Mouse (Mus musculus) cerebellum, adult 9-10 months (tissue): Measurements from ENCODE around the gene Slc39a7.
"Not testable (repeated sequence)": the region's sequence is repeated elsewhere in the genome, so short reads cannot be mapped to it uniquely, and the experiment has no call there.

Source experiments
- DNase-seq: peaks from one replicate; pipeline ENCODE4 v3.0.0; 2022

Slc39a7 gene

DNA sequence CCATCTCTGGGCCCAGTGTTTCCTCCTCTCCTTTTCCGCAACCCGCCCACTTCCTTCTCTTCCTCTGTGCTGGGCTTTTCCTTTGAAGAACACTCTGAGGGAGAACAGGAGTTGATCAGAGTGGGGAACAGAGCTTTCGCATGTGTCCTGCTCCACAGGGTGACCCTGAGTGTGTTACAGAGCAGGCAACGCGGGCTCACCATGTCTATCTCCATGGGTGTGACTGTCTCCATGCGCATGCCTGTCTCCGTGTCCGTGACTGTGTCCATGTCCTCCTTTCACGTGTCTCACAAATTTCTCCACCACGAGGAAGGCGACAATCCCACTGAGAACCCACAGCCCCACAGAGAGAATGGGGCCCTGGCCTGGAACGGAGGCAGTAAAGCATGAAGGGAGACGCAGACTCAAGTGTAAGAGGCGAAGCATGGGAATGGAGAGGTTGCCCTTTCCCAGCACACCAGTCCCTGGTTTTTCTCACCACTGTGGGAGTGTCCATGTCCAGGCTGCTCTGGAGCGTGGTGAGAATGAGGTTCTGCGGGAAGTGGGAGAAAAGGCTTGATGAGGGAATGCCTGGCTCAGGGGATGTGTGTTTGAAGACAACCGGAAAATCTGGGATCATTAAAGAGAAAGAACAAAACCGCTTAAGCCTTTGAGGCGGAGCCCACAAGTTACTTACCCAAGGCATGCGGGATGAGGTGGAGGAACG lies 1.4 kb downstream of the Slc39a7 start:
- DNase-seq: peak; percentile 46

DNA sequence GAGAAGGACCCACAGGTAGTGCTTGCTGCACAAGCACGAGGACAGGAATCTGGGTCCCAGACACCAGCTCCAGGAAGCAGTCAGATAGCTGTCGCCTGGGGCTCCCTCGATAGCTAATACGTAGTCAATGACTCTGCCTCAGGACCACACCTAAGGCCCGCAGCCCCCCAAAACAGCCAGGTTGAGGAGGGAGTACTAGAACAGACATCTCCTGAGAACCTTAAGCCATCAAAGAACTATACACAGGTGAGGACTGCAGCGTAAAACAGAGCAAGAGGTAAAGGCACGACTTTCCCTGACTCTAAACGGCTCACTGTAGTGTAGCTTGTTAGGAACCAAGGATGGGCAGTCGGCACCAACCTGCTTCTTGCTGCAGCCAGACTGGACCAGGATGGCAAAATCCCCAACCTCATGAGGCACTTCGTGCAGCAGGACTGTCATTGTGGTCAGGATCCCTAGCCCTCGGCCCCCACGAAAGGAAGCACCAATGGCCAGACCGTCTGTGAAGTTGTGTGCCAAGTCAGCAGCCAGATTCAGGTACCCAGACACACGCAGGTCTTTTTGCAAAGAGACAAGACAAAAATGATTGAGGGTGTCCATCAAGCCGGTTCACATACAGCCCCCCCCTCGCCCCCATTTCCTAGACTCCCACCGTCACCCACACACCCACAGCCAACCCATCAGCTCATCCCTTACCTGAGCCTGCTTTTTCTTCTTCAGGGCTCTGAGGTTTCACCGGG lies 2.2 kb downstream of the Slc39a7 start:
- peak; percentile 54 for DNase-seq

DNA sequence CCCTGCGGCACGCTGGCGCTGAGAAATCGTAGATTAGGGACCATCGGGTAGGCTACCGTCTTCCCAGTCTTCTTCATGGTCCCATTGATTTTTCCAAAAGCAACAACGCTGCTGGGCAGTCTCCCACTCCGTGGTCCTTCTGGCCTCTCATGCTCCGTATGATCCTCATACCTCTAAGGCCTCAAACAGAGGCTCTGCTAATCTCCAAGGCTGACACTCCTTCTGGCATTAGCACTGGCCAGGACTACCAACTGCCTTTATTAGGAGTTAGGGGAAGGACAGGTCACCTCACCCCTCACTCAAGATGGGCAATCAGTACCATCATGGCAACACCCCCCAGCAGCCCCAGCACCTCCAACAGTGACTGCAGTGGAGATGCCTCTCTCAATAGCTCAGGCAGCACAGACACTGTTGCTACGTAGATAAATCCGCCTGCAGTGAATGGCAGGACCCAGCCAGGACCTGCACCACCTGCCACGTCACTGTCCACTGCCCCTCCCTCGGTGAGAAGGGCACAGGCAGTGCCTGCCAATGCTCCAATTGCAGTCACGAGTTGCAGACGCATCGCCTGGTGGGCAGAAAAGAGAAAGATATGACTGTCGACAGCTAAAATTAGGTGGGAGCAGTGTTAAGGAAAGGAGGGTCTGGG lies 2.9 kb downstream of the Slc39a7 start:
- DNase-seq: no peak

DNA sequence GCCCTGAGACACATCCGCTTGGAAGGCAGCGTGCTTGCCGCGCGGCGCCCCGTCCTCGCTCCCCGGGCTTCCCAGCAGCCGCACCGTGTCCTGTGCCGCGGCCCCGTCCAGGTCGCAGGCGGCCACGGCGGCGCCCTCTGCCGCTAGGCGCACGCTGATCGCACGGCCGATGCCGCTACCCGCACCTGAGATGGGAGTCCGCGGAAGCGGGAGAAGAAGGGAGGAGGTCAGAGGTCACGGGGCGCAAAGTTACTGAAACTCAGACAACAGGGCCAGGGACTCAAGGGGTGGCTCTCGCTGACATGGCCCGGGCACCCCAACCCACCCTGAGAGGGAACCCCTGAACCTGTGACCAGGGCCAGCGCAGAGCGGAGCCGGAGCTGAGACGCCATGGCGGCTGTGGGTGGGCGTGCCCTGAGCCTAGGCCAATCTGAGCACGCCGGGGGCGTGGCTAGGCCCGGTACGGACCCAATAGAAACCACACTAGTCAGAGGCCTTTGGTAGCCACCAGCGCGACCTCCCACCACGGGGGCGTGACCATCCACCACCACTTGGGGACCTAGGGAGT lies 3.7 kb downstream of the Slc39a7 start, which contains the start of gene H2-Ke6:
H2-Ke6 (minus strand) TSS at position 405 of the 568 bp plus-strand sequence.
- DNase-seq: peak; percentile 92

DNA sequence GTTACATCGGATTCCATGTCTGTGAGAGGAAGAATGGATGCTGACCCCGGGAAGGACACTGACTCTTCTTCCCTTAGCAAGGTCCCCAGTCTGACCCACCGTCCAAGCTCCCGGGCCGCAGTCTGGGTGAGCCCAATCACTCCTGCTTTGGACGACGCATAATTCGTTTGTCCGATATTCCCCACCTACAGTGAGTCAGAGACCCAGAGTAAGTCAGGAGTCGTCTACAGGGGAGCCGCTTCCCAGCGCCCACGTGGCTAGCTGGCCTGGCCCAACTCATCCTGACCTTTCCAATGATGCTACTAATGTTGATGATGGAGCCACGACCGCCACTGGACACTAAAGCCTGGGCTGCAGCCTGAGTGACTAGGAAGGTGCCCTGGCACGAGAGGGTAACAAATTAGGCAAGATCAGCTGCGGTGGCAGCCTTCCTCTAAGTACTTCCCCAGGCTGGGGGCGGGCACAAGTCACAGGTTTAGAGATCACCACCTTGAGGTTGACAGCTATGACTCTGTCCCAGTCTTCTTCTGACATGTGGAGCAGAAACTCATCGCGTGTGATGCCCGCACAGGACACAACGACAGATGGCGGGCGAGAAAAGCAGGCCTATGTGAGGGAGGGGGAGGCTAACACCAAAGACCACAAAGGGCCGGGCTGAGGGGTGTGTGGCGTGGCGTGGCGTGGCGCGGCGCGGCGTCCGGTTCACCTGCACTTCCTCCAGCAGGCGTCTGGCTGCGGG lies 4.4 kb downstream of the Slc39a7 start:
- DNase-seq: peak; percentile 63

DNA sequence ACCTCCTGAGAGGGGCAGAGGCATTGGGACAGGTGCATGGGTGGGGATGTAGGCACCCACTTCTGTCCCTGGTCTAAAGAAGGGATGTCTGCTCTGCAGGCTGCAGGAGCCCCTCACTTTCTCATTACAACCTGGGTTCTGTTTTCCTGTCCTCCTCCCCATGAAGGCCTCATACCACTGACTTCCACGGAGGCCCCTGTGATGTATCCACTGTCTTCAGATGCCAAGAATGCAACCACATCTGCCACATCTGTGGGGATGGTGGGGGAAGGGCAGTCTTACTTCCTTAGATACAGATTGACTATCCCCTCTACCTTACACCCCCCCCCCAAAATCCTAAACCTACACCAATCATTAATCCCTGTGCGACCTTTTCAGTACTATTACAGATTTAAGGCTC lies 5.3 kb downstream of the Slc39a7 start:
- no peak for DNase-seq

DNA sequence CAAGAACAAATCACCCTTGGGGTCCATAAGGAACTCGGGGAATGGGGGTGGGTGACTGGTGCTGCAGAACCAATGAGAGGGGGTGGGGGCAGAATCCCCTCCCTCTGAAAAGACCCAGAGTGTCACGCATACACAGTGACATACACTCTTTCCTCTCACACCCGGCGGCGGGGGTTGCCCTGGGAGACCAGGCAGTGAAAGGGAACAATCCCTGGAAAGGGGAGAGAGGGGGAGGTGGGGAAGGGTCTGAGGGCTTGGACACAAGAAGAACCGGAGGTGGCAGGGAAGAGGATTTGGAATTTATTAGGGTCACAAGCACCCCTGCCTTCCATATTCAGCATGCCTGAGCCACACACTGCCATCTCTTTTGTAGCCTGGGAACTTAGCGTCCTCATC lies 5.7 kb downstream of the Slc39a7 start:
- peak; percentile 63 for DNase-seq

DNA sequence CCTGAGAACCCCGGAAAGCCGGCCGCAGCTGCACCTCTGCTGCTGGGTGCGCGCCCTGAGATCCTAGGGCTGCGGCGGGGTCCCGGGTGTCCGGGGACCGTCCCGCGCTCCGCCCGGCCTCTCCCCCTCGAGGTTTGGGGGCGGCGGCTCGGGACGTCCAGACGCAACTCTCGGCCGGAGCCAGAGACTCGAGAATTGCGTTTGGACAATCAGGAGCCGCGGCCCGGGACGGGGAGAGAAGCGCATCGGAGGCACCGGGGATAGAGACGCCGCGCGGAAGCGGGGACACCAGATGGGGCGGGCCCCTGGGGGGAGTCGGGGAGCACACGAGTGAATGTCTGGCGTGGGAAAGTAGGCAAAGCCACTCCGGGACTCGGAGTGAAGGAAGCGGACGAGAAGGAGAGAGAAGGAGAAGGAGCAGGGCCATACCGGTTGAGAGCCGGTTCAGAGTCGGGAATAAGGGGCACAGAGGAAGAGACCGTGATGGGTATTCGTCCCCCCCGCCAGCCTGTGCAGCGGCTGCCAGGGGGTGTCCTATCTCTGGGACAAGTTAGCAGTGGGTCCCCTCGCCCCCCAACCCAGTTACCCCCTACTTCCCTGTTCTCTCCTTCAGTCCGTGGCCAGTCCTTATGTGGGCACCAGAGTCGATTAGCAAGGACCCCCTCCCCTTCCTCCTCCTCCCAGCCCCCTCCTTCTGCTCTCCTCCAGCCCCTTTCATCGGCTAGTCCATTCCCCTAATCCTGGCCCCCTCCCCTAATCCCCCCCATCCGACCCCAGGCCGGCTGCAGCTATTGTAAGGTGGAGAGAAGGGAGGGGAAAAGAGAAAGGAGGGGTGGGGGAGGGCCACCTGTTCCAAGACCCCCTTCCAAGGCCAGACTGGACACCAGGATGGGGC lies 6.4 kb downstream of the Slc39a7 start:
- peak; percentile 38 for DNase-seq

DNA sequence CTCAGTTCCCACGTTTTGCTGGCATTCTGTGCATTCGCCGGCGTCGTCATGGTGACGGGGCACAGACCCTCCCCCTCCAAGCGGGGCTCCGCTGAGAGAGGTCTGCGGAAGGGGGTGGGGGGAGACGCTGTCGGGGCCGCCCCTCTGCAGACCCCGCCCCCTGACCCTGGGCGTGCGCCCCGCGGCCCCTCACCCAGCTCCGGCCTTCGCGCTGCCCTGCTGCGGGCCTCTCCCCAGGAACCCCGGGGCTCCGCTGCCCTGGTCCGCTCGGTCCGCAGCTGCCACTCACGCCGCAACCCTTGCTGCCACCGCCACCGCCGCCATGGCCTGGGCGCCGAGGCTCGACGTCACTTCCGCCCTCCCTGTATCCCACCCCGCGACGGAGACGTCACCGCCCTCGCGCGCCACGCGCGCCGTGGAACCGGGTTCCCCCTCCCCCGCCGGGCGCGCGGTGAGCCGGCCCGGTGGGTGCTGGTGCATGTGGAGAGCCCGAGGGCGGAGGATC lies 7.1 kb downstream of the Slc39a7 start, which contains the start of gene Ring1:
Ring1 (minus strand) TSS at position 364 of the 505 bp plus-strand sequence.
- DNase-seq: peak; percentile 85

DNA sequence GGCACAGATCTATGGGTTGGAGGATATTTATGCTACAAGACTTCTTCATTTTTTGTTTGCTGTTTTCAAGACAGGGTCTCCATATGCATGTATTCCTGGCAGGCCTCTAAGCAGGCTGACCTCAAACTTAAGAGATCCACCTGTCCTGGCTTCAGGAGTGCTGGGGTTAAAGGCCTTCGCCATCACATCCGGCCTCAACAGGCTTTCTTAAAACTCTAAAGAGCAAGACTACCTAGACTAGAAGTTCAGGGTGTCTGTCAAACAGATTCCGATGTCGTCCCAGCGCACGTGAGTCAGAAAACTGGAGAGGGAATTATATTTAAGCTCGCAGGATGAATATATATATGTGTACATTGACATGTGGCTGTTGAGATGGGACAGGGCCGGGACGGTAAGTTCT lies 7.8 kb downstream of the Slc39a7 start:
- DNase-seq: peak; percentile 40

DNA sequence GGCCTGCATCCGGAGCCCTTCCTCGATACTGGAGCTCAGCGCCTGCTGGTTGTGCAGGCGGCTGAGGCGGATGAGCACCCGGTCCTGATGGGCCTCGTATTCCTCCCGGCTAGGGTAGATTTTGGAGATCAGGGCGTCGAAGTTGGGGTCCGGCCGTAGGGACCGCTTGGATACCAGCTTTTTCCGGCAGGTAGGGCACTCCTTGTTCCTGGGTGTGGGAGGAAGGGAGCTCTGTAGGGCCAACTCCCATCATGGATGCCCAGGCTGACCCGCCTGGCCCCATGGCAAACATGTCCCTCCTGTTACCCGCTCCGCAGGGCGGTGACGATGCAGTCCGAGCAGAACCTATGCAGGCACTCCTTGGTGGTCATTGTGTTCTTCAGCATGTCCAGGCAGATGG lies 8.5 kb downstream of the Slc39a7 start:
- DNase-seq: peak; percentile 47

DNA sequence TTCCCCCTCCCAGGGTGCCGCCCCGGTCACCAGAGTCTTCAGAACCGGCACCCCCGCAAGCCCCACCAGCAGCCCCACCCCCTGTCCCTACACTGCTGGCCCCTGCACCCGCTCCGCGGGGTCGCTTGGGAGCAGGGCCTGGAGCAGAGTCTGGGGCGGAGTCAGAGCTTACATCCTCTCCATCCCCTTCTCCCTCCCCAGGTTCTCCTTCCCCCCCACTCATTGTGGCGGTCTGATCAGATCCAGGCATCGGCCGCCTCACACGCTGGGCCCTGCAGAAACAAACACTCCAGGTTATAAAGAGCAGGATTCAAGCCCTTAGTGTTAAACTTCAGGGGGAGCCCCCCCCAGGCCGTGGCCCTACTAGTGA lies 9.1 kb downstream of the Slc39a7 start:
- peak; percentile 23 for DNase-seq

DNA sequence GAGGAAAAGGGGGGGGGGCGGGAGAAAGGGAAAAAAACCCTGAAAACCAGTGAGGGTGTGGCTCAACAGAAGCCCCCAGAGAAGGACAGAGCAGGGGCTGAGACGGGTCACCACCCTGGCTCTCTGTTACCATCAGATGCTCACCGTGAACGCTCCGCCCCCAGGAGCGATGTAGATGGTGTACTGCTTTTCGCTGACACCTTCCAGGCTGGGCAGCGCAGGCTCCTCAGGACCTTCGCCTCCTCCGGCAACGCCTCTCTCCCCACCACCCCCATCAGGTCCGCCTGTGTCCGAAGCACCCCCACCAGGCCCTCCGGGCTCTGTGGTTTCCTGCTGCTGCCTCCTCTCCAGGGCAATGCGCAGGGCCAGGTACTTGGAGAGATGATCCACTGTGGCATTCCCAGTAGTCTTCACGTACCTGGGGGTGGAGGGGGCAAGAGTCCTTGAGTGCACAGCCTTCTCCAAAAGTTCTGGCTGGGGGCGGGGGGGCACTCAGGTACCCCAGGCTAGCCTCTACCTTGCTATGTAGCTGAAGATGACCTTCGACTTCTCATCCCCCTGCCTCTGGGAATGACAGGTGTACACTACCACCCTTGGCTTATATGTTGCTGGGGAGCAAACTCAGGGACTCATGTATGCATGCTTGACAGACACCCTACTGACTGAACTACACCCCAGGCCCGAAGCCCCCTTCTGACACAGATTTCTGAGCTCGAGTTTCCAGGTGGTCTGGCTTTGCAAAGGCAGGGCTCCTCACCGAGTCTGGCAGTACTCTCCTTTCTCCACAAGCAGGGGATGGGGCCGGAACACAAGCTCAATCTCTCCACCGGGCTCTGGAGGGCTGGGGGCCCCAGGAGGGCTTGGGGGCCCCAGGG lies 9.7 kb downstream of the Slc39a7 start:
- peak; percentile 15 for DNase-seq

DNA sequence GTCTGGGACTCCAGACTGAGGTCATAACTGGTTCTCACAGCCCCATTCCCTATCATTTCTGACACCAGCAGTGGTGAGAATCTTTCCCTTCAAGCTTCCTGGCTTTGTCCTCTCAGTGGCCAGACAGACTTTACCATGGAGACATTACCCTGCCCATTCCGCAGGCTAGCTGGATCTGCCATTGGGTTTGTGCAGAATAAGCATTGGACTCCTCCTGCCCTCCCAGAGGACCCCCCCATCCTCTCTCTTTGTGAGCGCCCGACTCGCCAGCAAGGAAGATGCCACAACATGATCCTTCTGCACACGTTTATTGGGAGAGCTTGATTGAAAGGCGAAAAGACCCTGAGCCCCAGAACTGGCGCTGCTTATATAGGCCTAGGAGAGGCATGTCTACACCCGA lies 18.0 kb downstream of the Slc39a7 start:
- no peak for DNase-seq

DNA sequence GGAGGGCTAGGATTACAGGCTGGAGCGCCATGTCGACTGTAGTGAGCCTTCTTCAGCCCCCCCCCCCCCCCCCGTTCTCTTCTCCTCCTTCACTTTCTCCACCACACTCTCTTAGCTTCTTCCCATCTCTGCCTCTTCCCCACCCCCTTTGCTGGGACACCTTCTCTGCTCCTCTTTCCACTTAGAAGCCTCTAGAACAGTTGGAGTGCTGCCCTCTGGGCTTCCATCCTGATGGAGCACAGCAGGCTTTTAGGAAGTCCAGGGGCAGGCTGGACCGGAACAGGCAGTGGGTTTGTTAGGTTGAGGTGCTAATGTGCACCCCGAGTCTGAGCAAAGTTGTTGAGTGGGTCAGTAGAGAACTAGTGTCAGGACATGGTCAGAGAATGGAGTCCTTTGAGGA lies 21.3 kb downstream of the Slc39a7 start:
- DNase-seq: no peak

DNA sequence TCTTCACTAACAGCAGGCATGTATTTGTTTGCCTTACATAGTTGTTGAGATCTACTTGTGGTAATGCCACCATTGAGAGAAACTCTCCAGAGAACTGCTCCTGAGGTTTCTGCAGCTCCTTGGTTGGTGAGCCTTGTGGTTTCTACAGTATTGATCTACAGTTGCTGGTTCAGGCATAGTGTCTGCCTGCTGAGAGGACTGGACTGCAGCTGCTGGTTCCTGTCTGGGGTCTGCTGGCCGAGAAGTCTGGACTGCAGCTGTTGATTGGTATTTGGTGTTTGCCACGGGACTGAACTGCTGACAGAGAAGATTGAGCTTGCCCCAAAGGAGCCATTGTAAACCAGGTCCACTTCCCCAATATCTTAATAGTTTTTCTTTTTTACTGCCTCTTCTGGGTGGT lies 24.9 kb downstream of the Slc39a7 start:
- no peak for DNase-seq

DNA sequence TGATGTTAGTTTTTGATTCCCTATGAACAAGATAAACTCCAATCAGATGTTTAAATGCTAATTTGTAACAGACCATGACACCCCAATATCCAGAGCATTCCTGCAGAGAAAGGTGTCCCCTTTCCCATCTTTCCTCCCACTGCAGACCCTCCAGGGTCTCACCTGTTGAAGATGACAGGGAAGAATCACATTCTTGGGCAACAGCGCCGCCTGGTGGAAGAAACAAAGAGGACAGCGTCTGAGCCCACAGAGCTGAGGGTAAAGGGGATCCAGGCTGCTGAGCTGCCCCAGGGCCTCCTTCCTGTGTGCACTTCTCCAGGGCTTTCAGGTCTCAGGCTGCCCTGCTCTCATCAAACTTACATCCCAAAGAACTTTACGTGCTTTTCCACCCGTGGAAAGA lies 28.1 kb downstream of the Slc39a7 start:
- DNase-seq: no peak

DNA sequence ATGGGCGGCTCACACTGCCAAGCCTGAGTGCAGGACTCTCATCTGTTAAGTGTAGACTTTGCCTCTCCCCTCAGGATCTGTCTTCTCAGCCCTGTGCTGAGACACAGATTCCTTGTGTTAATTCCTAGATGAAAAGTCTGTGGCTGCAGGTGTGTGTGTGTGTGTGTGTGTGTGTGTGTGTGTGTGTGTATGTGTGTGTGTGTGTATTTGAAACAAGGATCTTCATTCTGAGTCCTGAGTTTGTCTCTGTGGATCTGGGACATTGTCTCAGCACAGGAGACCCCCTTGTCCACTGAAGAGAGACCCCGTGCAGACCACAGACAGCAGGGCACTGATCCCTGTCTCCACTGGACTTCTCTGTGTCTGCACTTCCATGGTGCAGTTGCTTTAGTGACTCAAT lies 30.7 kb downstream of the Slc39a7 start:
- not testable (repeated sequence) for DNase-seq

DNA sequence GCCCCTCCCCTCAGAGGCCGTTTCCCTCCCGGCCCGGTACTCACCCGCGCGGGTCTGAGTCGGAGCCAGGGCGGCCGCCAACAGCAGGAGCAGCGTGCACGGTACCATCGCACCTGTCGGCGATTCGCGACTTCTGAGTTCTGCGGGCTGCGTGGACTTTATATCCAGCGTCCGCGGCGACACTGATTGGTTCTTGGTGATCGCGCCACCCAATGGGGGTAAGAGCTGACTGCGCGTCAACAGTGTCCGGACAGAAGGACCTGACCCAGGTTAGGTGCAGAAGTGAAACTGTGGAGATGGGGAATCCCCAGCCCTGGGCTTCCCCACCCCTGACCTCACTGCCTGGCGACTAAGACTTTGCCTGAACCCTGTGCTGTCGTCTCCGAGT lies 31.3 kb downstream of the Slc39a7 start, which contains the start of gene H2-K1:
H2-K1 (minus strand) TSS at position 198 of the 388 bp plus-strand sequence.
- peak; percentile 69 for DNase-seq
